Mouse (Mus musculus): ENCODE results near the gene Xpr1.
A peak's percentile ranks its signal among the peaks of the same experiment; 100 is the strongest.
"Not testable (repeated sequence)": the region's sequence is repeated elsewhere in the genome, so short reads cannot be mapped to it uniquely, and the experiment has no call there.

Gene Xpr1

GRCm38 (mm10) chr1:155320091-155320833, 97.0 kb downstream of the Xpr1 start:
- no peak for DNase-seq

DNA sequence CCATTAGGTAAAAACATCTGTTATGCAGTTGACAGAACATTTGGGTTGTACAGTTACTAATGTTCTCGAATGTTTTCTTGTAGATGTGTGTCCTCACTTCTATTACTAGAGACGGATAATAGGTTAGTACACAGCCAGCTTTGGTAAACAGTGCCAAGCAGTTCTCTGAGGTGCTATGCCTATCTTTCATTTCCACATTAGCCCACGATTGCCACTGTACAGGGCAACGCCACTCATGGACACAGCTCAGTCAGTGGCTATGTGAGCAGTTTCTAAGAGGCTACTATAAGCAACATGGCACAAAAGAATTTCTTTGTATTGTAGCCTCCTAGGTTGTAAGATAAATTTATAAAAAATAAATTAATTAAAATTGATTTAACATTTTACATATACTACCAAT, 97.7 kb downstream of the Xpr1 start:
- DNase-seq = no peak

DNA sequence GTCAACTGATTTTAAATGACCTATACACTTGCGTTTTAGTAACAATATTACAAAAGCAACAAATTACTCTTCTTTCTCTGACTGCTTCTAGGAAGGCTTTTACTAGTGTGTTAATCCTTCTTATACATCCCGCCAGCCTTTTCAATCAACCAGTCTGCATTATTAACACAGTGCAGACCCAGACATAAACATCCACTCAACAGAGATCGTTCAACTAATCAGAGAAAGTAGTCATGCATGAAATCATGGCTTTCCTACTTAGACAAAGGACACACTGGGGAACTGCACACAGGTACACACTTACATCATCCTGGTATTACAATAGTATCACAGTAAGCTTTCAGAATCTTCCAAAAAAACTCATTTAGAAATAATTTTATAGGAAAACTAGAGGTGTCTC, 105.5 kb downstream of the Xpr1 start:
- no peak for DNase-seq

GRCm38 (mm10) chr1:155306879-155307278, 110.3 kb downstream of the Xpr1 start:
- DNase-seq = no peak

DNA sequence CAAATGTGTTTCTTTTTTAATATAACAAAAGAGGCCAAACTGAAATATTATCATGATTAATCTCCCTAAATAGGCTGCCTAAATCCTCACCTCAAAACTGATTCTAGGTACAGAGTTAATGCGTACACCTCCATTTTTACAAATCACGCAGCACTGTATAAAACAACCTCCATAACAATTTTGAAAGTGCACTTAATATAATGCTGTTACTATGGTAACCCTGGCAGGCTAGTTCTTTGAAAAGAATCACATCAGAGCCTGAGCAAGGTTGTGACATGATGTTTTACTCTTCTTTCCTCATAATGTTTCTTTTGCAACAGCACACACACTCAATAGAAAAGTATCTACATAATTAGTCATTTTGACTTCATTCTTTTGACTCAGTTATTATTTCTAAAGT, 113.8 kb downstream of the Xpr1 start:
- no peak for DNase-seq

- no peak for DNase-seq
These were observed 119.6 kb downstream of the Xpr1 start for GRCm38 (mm10) chr1:155297615-155298014.

GRCm38 (mm10) chr1:155297203-155297602, 120.0 kb downstream of the Xpr1 start:
- no peak for DNase-seq

DNA sequence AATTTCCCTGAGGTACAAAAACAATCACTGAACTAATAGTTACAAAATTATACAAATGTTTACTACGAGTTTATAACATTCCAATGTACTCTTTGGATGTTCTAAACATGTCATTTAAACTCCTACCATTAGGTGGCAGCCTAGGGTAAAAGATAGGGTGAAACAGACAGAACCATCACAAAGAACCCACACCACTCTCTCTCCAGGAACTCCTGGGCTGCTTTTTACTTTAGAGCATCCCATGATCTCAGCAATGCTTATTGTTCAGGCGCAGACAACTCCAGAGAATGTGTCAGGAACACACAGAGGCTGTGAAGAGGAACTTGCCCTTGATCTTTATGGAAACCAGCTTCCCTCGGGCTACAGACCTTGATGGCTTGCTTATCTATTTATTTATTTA, 123.8 kb downstream of the Xpr1 start:
- peak; percentile 9 for DNase-seq

GRCm38 (mm10) chr1:155289411-155289810, 127.8 kb downstream of the Xpr1 start:
- no peak for DNase-seq

DNA sequence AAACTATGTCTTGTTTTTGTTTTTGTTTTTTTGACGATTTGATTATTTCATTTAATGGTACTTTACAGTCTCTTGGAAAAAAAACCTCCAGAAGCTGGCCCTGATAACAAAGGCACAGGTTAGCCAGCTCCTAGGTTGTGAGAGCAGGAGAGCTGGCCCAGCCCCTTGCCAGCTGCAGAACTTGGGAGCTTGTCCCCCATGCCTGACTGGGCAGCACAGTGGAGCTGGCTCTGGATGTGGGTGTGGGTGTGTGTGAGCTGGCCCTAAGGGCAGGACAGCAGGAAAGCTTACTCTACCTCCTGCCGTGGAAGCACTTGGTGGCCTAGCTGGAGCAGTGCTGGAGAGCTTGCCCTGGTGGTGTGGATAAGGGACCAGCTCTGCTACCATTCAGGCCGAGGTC, 129.2 kb downstream of the Xpr1 start:
- no peak for DNase-seq

DNA sequence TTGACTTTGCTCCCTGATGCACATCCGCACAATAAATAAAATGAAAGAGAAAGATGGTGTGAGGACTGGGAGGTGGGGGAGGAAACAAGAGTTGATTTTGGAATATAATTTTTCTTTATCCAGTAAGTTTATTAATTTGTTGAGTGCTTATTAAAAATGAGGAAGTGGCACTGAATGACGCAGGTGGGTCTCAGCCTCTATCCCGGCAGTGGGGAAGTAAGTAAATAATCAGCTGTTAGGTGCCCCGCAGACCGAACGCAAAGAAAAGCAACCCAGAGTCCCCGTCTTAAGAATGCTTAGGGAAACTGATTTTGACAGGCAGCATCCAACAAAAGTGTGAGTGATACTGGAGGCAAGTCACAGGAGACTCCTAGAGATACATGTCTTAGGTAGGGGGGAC, 133.4 kb downstream of the Xpr1 start:
- no peak for DNase-seq

- DNase-seq = peak; percentile 79
These were observed 136.0 kb downstream of the Xpr1 start for GRCm38 (mm10) chr1:155281003-155281793.

GRCm38 (mm10) chr1:155280306-155280705, 136.9 kb downstream of the Xpr1 start:
- DNase-seq = no peak

- DNase-seq = no peak
These were observed 140.7 kb downstream of the Xpr1 start for GRCm38 (mm10) chr1:155276381-155277033.

- no peak for DNase-seq
These were observed 141.4 kb downstream of the Xpr1 start for GRCm38 (mm10) chr1:155275793-155276192.

GRCm38 (mm10) chr1:155274976-155275375, 142.2 kb downstream of the Xpr1 start:
- DNase-seq = no peak

GRCm38 (mm10) chr1:155272953-155273352, 144.3 kb downstream of the Xpr1 start:
- DNase-seq = no peak

DNA sequence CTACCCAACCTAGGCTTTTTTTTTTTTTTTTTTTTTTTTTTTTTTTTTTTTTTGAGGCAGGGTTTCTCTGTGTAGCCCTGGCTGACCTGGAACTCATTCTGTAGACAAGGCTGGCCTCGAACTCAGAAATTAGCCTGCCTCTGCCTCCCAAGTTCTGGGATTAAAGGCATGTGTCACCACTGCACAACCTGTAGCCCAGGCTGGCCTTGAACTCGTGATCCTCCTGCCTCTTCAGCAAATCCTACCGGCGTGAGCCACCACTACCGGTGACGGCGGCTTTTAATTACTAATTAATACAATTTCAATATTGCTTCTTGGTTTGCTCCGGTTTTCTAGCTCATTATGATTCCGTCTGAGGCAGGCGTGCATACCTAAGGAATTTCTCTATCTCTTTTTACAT, 154.7 kb downstream of the Xpr1 start:
- DNase-seq = not testable (repeated sequence)

GRCm38 (mm10) chr1:155254309-155254708, 162.9 kb downstream of the Xpr1 start:
- DNase-seq = no peak

DNA sequence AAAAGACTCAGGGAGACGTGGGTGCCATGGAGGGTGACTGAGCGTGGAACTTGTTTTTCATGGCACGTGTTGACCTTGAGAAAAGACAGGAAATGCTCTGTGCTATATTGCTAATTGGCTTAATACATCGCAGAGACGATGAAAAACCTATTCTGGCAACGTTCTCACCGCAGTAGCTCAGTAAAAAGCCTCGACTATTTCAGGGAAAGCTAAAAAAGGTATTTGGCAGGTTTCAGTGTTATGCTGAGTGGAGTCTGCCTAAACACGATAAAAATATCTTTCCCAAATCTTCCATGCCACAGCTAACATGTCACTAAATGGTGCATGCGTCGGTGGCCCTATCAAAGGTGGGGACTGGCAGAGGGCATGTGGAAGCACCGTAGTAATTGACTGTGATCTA, 164.1 kb downstream of the Xpr1 start:
- DNase-seq = no peak

GRCm38 (mm10) chr1:155252631-155253121, 164.5 kb downstream of the Xpr1 start:
- no peak for DNase-seq

DNA sequence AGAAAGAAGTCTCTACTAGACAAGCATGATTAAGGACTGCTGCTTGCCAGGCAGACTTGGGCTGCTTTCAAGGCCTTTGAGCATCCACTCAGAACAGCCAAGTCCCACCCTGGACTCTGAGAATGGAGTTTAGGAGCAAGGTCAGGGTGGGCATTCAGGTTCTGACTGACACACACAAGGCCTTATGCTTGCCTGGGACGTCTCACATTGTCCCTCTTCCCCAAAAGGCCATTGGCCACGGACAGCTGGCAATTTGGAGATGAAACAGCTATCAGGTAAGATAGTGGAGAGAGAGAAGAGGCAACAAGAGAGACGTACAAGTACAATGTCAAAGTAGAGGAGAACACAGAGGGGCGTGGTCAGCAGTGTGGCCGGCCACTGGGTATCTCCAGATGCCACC, 165.6 kb downstream of the Xpr1 start:
- DNase-seq = no peak

DNA sequence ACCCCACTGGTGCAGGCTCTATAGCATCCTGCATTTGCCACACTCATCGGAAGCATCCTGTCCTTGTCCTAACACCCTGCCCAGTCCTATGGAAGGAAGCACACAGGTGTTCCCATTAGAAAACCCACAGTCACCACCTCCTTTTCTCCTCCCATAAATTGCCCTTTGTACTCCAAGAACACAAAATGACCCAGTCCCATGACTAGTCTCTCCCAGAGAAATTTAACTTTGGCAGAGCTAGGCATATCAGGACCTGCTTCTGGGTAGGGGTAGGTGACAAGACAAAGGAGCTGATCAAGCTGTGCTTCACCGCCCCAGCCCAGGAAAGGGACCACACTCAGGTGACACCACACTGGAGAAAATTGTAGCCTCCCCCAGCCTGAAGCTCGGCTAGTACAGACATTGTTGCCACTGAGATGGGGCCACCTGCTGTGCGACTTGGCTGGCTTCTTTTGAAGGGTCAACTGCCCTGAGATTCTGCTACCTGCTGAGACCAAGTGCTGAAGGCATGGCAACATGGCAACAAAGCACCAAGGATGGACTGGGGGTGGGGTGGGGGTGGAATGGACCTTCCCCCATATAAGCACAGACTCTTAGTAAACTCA, 166.6 kb downstream of the Xpr1 start:
- no peak for DNase-seq

Measured in right cerebral cortex, postnatal 25 days (tissue).